In genomic region chr16:91522040-91522439, GRCm38 (mm10) we compare ENCODE assay signal across 13 mouse cellular contexts. TPM values are rescaled to one million over a fixed set of nuclear protein-coding genes. Genes with fewer than 3 reads are reported as not detected.
A peak's percentile ranks its signal among the peaks of the same experiment; 100 is the strongest.
DNase-seq lines count a peak whose midpoint lies in the region; ATAC-seq and TF ChIP-seq lines count a peak whose summit lies in the region.
"Had no signal": no experiment of that assay in that cellular context is flagged by ENCODE, and none has a peak within 500 bp of the region (broad histone marks: within the 10 kb centered on the region; RNA-seq: fewer than 3 reads in every experiment).

No protein-coding gene starts in this region.

- TF ChIP-seq EP300 in liver, postnatal 0 days (IDR thresholded peaks at IDR 0.05; ENCODE audit: low read depth), result peak; percentile 41; the same call in 1 of the 2 replicates
- no peak for TF ChIP-seq EP300 in stomach, postnatal 0 days (optimal IDR thresholded peaks at IDR 0.05)

- 79% methylated on average over 5 of the region's 5 CpGs for WGBS in kidney, embryonic 16.5 days
- 86% methylated on average over 5 of the region's 5 CpGs for WGBS in kidney, embryonic 14.5 days
- 36% methylated on average over 5 of the region's 5 CpGs for WGBS in liver, postnatal 0 days (ENCODE audit: insufficient replicate concordance)
- WGBS in stomach, postnatal 0 days, result 46% methylated on average over 5 of the region's 5 CpGs

- H3K36me3 ChIP-seq in kidney, embryonic 16.5 days (ENCODE audit: insufficient read depth, low read length), result no peaks in the 10 kb centered on the region
- H3K36me3 ChIP-seq in kidney, embryonic 14.5 days (ENCODE audit: control insufficient read depth, insufficient read depth, low read length), result no peaks in the 10 kb centered on the region
- no peaks in the 10 kb centered on the region for H3K36me3 ChIP-seq in liver, postnatal 0 days (replicated peaks; ENCODE audit: insufficient read depth, low read length)
- no peaks in the 10 kb centered on the region for H3K36me3 ChIP-seq in stomach, postnatal 0 days (ENCODE audit: control insufficient read depth, insufficient read depth, low read length)
- H3K36me3 ChIP-seq: hindbrain, embryonic 10.5 days had no signal

- 0 out of 2 replicates have a peak overlapping the region, but pooled peaks have one; percentile 40 for H3K27ac ChIP-seq in kidney, embryonic 16.5 days (ENCODE audit: low read length)
- H3K27ac ChIP-seq in kidney, embryonic 14.5 days (ENCODE audit: low read depth, low read length), result no peak overlapping the region
- H3K27ac ChIP-seq in liver, postnatal 0 days (ENCODE audit: low read depth), result peak overlapping the region; percentile 85
- H3K27ac ChIP-seq in stomach, postnatal 0 days (replicated peaks), result no peak overlapping the region
- H3K27ac ChIP-seq: hindbrain, embryonic 10.5 days had no signal

- no peak overlapping the region for H3K4me2 ChIP-seq in kidney, embryonic 16.5 days (replicated peaks; ENCODE audit: low read depth, low read length)
- H3K4me2 ChIP-seq in kidney, embryonic 14.5 days (replicated peaks; ENCODE audit: low read depth, low read length), result no peak overlapping the region
- H3K4me2 ChIP-seq in liver, postnatal 0 days (ENCODE audit: low read depth, low read length), result peak overlapping the region; percentile 48
- H3K4me2 ChIP-seq in stomach, postnatal 0 days (replicated peaks; ENCODE audit: low read depth), result no peak overlapping the region
- H3K4me2 ChIP-seq: heart, embryonic 11.5 days had no signal

- H3K9me3 ChIP-seq in kidney, embryonic 16.5 days (ENCODE audit: low read length), result peaks cover 3% of the 10 kb centered on the region; the same call in 1 of the 2 replicates
- H3K9me3 ChIP-seq in kidney, embryonic 14.5 days (ENCODE audit: control insufficient read depth, low read length), result no peaks in the 10 kb centered on the region
- no peaks in the 10 kb centered on the region for H3K9me3 ChIP-seq in liver, postnatal 0 days (ENCODE audit: low read length)
- no peaks in the 10 kb centered on the region for H3K9me3 ChIP-seq in stomach, postnatal 0 days (ENCODE audit: control insufficient read depth, low read length)
- H3K9me3 ChIP-seq: hindbrain, embryonic 10.5 days had no signal

- ATAC-seq in kidney, embryonic 16.5 days (ENCODE audit: low FRiP score, low TSS enrichment), result no peak
- no peak for ATAC-seq in kidney, embryonic 14.5 days (ENCODE audit: low FRiP score, low TSS enrichment)
- ATAC-seq in liver, postnatal 0 days, result peak; percentile 78
- ATAC-seq in stomach, postnatal 0 days (ENCODE audit: low FRiP score, low TSS enrichment), result peak; percentile 68; the same call in 1 of the 2 replicates

- H3K4me3 ChIP-seq in kidney, embryonic 16.5 days (ENCODE audit: low read length), result no peak overlapping the region
- H3K4me3 ChIP-seq in kidney, embryonic 14.5 days (ENCODE audit: low read length), result no peak overlapping the region
- no peak overlapping the region for H3K4me3 ChIP-seq in liver, postnatal 0 days (ENCODE audit: low read depth, low read length)
- H3K4me3 ChIP-seq in stomach, postnatal 0 days (ENCODE audit: low read depth, low read length), result no peak overlapping the region
- H3K4me3 ChIP-seq: hindbrain, embryonic 10.5 days had no signal

- TF ChIP-seq CTCF in liver, postnatal 0 days (IDR thresholded peaks at IDR 0.05; ENCODE audit: low read depth), result no peak
- TF ChIP-seq CTCF in stomach, postnatal 0 days (IDR thresholded peaks at IDR 0.05; ENCODE audit: low read depth), result no peak

- H3K27me3 ChIP-seq in kidney, embryonic 16.5 days (ENCODE audit: insufficient read depth, low read length), result no peaks in the 10 kb centered on the region
- no peaks in the 10 kb centered on the region for H3K27me3 ChIP-seq in kidney, embryonic 14.5 days (ENCODE audit: control insufficient read depth, insufficient read depth, low read length)
- H3K27me3 ChIP-seq in liver, postnatal 0 days (ENCODE audit: insufficient read depth, low read length), result no peaks in the 10 kb centered on the region
- no peaks in the 10 kb centered on the region for H3K27me3 ChIP-seq in stomach, postnatal 0 days (ENCODE audit: control insufficient read depth, insufficient read depth, low read length)

- H3K4me1 ChIP-seq in kidney, embryonic 16.5 days (ENCODE audit: insufficient read depth, low read length), result no peaks in the 10 kb centered on the region
- no peaks in the 10 kb centered on the region for H3K4me1 ChIP-seq in kidney, embryonic 14.5 days (ENCODE audit: control insufficient read depth, insufficient read depth, low read length)
- H3K4me1 ChIP-seq in liver, postnatal 0 days (ENCODE audit: insufficient read depth), result peaks cover 23% of the 10 kb centered on the region
- H3K4me1 ChIP-seq in stomach, postnatal 0 days (replicated peaks; ENCODE audit: control insufficient read depth, insufficient read depth), result no peaks in the 10 kb centered on the region
- H3K4me1 ChIP-seq: hindbrain, embryonic 10.5 days had no signal

- peak; percentile 65 to 76 for DNase-seq in spleen, postnatal 36 days (ENCODE audit: low spot score in 2 of 2)
- DNase-seq in spleen, postnatal 4 days (ENCODE audit: low spot score in 2 of 2), result no peak
- DNase-seq in liver, postnatal 0 days, result no peak
- no peak for DNase-seq in stomach, postnatal 0 days (ENCODE audit: low spot score)
- no peak for DNase-seq in ovary, adult 18-20 months (ENCODE audit: low spot score)
- DNase-seq in adrenal gland, postnatal 36 days, result no peak
- DNase-seq: kidney, adult 2 months; right cerebral cortex, adult 18-20 months; thymus, adult 2 months had no signal

- no peak overlapping the region for H3K9ac ChIP-seq in kidney, embryonic 16.5 days (replicated peaks; ENCODE audit: low read length)
- H3K9ac ChIP-seq in kidney, embryonic 14.5 days (ENCODE audit: low read depth, low read length), result no peak overlapping the region
- no peak overlapping the region for H3K9ac ChIP-seq in liver, postnatal 0 days (replicated peaks)
- H3K9ac ChIP-seq in stomach, postnatal 0 days (ENCODE audit: low read length), result no peak overlapping the region

RNA-seq across cellular contexts. Expression of gene Ifngr2, which starts 24.8 kb away (rescaled TPM):
- polyA plus RNA-seq in kidney, embryonic 16.5 days (2015; fragmentation: Nextera tagmentation; extraction: Ambion mirVana), result 52.1 and 52.7 TPM in 2 replicates
- polyA plus RNA-seq in kidney, embryonic 14.5 days (2014; fragmentation: Nextera tagmentation; extraction: Ambion mirVana), result 36.0 and 45.7 TPM in 2 replicates
- polyA plus RNA-seq in liver, postnatal 0 days (2015; fragmentation: Nextera tagmentation; extraction: Ambion mirVana), result 18.2 and 20.8 TPM in 2 replicates
- polyA plus RNA-seq in stomach, postnatal 0 days (2015; fragmentation: Nextera tagmentation; extraction: Ambion mirVana), result 54.9 and 57.8 TPM in 2 replicates
- 10 to 100 TPM; 31.2 to 38.0 TPM for total RNA-seq in adrenal gland, postnatal 36 days (2021)

RNA-seq across cellular contexts. Expression of gene Ifnar1, which starts 37.0 kb away (rescaled TPM):
- 67.3 and 71.8 TPM in 2 replicates for polyA plus RNA-seq in kidney, embryonic 16.5 days (2015; fragmentation: Nextera tagmentation; extraction: Ambion mirVana)
- 37.8 and 69.6 TPM in 2 replicates for polyA plus RNA-seq in kidney, embryonic 14.5 days (2014; fragmentation: Nextera tagmentation; extraction: Ambion mirVana)
- 16.3 and 16.6 TPM in 2 replicates for polyA plus RNA-seq in liver, postnatal 0 days (2015; fragmentation: Nextera tagmentation; extraction: Ambion mirVana)
- polyA plus RNA-seq in stomach, postnatal 0 days (2015; fragmentation: Nextera tagmentation; extraction: Ambion mirVana), result 18.3 and 19.2 TPM in 2 replicates
- 10 to 100 TPM; 67.0 to 83.7 TPM for total RNA-seq in adrenal gland, postnatal 36 days (2021)

Comparison
In these comparisons a context has a peak if more than half of its experiments do, and no peak if none do; other contexts are left out.
1. H3K27ac ChIP-seq: peak in kidney, embryonic 16.5 days (single experiment) and liver, postnatal 0 days (single experiment); none in kidney, embryonic 14.5 days (single experiment) and stomach, postnatal 0 days (single experiment).
2. DNase-seq: peak in spleen, postnatal 36 days (2 of 2); none in spleen, postnatal 4 days (0 of 2), liver, postnatal 0 days (single experiment), stomach, postnatal 0 days (single experiment), ovary, adult 18-20 months (single experiment) and adrenal gland, postnatal 36 days (0 of 2).
3. ATAC-seq: peak in liver, postnatal 0 days (single experiment) and stomach, postnatal 0 days (single experiment); none in kidney, embryonic 16.5 days (single experiment) and kidney, embryonic 14.5 days (single experiment).